Mouse (Mus musculus): ENCODE results near the gene Dvl1.

Dvl1 gene

DNA sequence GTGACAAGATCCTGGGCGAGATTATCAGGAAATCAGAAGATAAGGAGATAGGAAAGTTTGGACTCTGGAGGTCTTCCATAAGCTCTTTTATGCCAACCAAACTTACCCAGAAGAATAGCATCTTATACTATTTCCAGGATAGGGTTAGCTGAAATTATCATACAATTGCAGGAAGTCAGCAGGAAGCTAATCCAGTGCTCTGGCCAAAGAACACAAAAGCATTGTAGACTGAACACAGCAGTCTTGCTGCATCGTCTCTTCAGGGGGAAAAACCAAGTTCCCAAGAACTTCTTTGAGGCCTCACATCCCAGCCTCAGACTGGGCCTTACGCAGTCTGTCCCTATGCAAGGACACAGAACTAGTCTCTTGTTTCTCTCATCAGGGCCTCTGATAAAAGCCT is 36.4 kb downstream of the Dvl1 start:
- DNase-seq, result no peak

DNA sequence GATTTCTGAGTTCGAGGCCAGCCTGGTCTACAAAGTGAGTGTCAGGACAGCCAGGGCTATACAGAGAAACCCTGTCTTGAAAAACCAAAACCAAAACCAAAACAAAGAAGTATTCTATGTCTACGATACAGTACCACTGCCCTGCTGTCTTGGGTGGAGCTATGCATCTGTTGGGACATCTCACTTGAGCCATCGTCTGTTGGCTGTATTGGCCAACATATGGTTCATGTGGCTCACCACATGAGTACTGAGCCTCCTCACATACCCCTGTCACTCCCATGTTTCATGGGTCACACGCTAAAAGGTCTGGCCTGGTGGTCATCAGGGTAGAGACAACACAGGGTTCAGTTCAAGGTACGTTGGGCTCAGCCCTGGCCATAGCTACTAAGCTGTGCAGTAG is 39.1 kb downstream of the Dvl1 start:
- no peak for DNase-seq

DNA sequence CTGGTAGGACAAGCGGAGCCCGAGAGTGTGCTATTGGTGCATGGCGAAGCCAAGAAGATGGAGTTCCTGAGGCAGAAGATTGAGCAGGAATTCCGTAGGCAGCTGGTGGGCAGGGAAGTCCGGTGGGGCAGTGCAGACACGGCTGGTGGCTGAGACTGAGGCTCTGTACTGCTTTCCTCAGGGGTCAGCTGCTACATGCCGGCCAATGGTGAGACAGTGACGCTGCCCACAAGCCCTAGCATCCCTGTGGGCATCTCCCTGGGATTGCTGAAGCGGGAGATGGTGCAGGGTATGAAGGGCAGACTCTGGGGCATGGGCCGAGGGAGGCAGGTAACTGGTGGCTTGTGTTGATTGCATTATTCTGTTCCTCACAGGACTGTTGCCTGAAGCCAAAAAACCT is 40.5 kb downstream of the Dvl1 start:
- no peak for DNase-seq

DNA sequence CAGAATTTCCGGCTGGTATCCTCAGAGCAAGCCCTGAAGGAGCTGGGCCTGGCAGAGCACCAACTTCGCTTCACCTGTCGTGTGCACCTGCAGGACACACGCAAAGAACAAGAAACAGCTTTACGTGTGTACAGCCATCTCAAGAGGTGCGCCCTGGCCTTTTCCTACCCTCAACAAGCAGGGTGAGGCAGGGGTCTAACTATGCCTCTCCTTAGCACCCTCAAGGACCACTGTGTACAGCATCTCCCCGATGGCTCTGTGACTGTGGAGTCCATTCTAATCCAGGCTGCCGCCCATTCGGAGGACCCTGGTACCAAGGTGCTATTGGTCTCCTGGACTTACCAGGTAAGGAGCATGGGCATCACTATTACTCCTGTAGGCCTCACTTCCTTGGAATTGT is 41.0 kb downstream of the Dvl1 start:
- DNase-seq, result no peak

DNA sequence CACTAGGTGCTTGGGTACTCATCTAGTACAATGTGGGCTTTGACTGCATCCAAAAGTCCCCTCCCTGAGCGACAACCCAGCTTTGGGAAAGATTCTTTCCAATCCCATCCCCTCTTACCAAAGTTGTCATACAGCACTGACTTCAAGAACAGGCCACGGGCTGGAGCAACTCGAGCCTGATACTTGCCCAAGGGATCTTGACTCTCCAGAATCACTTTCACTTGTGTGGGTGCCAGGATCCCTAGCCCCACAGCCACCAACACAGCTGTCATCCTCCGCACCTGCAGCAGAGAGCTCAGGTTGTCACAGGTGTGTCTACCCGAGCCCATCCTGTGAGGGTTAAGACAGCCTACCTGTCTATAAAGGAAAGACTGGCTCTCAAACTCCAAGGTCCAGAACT is 42.1 kb downstream of the Dvl1 start:
- DNase-seq, result no peak

DNA sequence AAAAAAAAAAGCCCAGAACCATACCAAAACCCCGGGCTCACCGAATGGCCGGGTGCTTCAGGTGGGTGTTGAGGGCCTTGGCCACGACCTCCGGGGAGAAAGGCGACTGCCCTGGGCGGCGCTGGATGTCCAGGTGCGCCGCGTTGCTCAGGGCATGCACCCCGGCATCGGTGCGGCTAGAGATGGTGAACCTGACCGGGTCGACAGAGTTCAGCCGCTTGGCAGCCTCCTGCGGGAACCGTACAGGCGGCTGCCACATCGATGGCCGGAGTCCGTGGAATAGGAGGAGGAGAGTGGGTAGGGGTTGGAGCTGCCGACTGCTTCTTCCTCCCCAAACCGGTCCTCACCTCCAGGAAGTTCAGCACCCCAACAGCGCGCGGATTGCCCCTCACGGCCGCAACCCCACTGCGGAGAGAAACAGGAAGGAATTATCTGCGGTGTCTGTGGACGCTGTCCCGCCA is 43.8 kb downstream of the Dvl1 start:
- DNase-seq, result no peak

DNA sequence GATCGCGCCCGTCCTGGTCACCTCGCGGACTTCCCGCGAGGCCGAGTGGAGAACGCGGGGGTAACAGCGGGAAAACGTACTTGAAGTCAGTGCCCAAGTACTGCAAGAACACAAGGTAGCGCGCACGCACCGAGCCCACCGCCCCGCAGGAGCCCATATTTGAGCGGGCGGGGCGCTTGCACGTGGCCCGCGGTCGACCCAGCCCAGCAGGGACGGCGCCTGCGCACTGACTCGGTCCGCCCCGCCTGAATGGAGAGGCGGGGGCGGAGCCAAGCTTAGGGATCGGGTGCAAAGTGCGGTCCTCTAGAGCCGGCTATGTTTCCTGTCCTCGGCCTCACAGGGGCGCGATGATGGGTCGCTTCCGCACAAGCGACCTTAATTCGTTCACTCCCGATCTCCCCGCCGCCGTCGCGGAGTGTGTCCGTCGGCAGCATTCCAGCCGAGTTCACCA is 44.4 kb downstream of the Dvl1 start, which contains the start of the genes Pusl1 and Acap3:
Gene Pusl1 (minus strand): TSS at position 231 of the 451 bp plus-strand sequence.
Gene Acap3 (plus strand): TSS at position 272 of the 451 bp plus-strand sequence.
- peak; percentile 93 to 95 for DNase-seq

DNA sequence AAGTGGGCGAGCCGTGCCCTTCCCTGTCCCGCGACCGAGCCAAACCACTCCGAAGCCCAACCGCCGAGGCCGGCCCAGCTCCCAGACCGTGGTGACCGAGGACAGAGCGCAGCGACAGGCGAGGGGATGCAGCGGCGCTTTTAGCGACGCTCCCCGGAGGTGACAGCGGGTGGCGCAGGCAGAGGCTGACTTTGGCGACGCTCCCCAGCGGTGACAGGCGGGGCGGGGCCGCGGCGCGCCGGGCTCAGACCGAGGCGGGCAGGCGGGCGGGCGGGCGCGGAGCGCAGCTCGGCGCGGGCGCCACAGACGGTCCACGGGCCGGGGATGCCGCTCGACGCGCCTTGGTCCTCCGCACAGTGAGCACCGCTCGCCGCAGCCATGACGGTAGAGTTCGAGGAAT is 44.8 kb downstream of the Dvl1 start:
- peak; percentile 80 to 85 for DNase-seq

DNA sequence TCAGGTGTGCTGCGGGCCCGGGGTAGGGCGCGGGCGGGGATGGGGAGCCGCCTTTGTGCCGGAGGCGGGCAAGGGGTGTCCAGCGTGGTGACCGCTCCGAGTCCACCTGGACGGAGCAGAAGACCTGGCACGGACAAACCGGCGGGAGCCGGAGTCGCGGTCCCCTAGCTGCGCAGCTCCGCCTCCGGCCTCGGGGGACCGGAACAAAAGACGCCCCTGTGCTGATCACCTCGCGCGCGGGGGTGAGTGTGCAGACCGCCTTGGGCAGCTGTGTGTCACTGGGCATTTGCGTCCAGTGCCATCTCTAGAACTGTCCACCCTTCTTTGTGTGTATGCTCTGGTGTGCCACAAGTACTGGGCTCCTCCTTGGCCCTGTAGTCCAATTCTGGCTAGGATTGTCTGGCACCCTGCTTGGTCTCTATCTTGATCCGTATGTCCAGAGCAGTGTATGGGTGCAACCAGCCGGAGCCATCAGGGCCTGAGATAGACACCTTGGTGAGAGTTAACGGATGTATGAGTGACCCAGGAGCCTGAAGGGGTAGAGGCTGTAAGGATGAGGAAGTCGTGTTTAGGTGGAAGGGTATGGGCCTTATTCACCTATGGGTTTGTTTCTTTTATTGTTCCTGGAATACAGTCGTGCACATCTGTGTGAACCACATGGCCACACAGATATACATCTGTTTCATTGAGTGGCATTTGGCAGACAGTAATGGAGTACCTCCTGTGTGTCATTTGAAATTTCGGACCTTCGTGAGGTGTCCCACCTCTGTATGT is 45.4 kb downstream of the Dvl1 start:
- DNase-seq, result peak; percentile 34 to 38

DNA sequence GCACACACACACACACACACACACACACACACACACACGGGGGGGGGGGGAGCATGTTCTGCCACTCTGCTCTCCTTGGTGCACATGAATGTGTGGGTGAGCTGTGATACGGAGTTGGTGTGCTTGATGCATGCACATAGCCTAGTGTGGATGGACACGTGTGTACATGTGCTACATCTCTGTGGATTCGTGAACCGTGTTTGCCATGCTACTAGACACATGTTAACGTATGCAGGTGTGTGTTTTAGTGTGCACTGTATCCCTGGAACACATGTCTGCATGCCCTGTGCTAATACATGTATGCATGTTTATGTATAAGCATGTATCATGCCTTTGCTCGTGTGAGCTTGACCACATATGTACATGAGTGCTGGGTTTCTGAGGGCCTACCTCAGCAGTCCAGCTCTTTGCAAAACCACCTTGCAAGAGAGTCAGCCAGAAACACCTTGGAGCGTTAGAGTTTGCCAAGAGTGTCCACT is 46.0 kb downstream of the Dvl1 start:
- DNase-seq, result peak in 1 of 2 experiments; percentile 3

DNA sequence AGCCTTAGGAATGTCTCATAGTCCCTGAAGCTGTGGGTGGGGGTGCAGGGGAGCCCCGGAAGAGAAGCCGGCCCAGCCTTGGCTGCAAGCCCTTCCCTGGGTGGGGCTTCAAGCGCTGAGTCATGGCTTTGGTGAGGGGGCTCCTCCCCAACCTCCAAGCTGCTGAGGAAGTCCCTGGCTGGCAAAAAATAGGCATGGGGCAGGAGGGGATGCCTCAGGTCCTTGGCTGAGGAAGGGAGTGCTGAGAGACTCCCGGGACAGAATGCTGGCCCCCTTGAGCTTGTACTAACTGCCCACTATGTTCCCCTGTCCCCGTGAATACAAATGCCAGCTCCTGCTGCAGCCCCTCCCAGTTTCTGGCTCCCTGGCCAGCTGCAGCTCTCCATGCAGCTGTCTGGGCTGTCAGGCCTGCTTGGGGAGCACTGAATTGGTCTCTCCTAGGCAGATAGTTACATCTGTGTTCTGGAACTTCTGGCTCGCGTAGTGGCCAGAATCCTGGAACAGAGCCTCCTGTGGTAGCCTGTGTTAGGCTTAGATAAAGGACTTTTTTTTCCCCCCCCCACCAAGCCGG is 47.2 kb downstream of the Dvl1 start:
- peak; percentile 85 to 89 for DNase-seq

DNA sequence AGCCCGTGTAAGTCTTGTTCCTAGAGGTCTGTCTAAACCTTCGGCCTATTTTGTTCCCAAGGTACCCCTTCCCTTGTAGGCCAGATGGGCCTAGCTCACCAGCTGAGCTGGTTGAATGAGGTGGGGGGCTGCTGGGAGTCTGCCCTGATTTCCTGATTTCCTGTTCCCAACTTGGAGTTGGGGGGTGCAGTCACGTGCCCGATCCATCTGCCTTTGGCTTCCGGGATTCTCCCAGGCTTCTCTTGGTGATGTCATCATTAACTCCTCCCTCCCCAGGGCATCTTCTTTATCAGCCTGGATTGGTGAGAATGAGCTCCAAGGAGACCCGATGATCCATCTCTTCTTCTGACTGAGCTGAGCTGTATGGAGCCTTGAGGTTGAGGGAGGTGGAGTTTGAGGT is 48.0 kb downstream of the Dvl1 start:
- peak; percentile 53 to 66 for DNase-seq

DNA sequence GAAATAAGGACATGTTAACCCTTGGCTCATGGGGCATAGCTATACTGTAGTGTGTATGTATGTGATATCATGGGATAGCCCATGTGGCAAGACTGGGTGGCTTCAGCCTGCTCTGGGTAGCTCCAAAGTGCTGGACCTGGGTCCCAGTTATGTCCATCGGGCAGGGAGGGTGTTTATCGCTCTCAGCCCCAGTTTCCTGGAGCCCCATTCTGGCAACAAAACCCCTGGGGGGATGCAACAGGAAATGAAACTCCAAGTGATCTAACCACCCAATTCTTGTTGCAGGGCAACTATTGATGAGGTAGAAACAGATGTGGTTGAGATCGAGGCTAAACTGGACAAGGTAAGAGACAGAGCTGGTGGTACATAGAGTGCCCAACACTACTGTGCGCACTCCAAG is 48.6 kb downstream of the Dvl1 start:
- peak in 1 of 2 experiments; percentile 4 for DNase-seq

DNA sequence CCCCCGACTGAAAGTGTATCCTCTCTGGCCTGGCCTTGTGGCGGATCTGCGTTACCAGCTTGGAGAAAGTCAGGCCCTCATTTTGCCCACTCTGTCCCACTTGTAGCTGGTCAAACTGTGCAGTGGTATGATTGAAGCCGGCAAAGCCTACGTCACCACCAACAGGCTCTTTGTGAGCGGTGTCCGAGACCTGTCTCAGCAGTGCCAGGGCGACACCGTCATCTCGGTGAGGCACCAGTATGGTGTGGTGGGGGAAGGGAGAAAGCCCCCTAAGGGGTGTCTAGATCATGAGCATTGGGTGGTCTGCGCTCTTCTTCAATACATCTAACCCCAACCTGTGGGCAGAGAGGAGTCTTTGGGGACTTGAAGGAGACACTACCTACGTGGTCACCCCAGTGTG is 49.3 kb downstream of the Dvl1 start:
- DNase-seq, result peak in 1 of 2 experiments; percentile 4

DNA sequence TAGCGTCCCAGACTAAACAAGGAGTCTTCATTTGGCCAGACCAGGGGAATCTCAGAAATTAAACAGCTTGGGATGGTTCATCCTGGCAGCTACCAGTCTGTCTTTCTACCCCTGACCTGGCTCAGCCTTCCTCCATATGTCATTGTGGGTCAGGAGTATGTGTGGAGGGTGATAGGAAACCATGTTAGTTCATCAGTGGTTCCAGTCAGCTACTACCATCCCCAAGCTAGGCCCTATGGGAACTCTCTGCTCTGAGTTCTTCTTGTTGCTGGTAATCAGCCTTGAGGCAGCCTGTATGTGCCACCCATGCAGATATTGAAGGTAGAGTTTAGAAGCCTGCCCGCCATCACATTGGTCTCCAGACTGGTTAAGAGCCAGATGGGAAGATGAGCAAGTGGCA is 51.1 kb downstream of the Dvl1 start:
- DNase-seq, result no peak

DNA sequence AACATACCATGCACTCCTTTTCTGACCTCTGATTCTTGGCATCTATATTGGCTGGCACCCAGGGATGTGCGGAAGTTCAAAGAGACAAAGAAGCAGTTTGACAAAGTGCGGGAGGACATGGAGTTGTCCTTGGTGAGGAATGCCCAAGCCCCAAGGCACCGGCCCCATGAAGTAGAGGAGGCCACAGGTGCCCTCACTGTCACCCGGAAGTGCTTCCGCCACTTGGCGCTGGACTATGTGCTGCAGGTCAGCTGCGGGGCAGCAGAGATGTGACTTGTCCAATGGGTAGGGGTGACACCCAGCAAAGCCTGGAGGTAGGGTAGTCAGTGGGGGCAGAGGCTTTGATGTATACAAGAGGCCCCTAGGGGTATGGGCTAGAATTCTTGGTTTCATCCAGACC is 52.2 kb downstream of the Dvl1 start:
- DNase-seq, result peak in 1 of 2 experiments; percentile 1

DNA sequence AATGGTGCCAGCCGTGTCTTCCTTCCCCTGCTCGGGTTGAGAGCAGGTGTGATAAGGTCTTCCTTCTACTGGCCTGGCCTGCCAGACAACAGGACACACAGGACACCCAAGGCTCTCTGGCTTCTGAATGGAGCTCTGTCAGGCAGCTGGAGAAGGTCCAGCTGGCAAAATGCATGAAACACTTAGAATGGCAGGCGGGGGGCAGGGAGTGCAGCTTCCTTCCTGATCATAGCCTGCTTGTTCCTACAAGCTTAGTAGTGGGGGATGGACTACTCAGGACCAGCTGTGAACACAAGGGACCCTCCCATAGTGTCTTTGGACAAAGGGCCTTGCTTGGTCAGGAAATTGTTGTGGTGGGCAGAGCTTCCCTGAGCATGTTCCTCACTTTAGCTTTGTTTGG is 54.0 kb downstream of the Dvl1 start:
- peak; percentile 22 to 44 for DNase-seq

DNA sequence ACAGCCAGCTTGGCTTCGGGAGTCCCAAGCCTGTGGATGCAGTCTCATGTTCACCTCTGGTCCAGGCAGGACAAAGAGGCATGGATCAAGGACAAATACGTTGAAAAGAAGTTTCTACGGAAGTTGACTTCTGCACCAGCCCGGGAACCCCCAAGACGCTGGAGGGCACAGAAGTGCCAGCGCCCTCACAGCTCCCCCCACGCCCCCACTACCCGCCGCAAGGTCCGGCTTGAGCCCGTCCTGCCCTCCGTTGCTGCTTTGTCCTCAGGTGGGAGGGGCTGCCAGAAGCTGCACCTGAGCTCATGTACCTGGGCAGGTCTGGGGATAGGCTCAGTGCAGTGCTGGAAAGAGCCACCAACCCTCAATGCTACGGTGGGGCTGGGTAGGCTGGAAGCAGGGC is 56.0 kb downstream of the Dvl1 start:
- DNase-seq, result peak in 1 of 2 experiments; percentile 2

DNA sequence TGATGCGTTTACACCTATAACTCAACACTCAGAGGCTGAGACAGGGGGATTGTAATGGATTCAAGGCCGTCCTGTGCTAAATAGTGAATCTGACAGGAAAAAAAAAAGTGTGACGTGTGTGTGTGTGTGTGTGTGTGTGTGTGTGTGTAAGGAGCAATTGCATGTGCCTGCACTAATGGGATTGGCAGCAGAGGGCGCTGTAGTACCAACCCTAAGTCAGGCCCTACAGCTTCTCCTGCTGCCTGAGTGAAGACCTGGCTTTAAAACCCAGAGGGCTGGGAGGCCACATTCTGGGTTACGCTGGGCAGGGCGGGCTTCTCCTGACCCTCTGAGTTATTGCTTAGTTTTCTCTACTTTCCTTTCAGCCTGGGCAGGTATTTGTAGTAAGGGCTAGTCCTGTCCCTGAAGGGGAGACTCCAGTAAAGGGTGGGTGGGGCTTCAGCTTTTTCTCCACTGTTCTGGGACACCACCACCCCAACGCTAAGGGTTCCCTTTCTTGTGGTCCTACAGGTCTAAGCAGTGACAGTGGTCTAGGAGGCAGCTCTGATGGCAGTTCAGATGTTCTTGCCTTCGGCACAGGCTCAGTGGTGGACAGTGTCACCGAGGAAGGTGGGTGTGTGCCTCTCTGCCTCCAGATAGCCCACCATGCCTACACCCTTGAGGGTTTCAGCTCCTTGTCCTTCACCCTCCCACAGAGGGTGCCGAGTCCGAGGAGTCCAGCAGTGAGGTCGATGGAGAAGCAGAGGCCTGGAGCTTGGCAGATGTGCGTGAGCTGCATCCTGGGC is 57.3 kb downstream of the Dvl1 start:
- peak in 1 of 2 experiments; percentile 2 for DNase-seq

DNA sequence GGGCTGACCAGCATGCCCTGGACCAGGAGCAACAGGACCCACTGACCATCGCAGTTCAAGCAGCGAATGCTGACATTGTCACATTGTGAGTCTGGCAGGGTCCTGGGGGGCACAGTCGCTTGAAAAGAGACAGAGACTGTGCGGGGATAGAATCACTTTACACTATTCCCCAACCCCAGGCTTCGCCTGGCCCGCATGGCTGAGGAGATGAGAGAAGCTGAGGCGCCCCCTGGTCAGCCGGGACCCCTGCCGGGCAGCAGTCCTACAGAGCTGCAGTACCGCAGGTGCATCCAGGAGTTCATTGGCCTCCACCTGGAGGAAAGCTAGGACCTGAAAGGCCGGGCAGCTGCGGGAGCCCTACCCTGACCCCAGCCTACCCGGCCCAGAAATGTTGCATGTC is 58.4 kb downstream of the Dvl1 start:
- DNase-seq, result no peak

DNA sequence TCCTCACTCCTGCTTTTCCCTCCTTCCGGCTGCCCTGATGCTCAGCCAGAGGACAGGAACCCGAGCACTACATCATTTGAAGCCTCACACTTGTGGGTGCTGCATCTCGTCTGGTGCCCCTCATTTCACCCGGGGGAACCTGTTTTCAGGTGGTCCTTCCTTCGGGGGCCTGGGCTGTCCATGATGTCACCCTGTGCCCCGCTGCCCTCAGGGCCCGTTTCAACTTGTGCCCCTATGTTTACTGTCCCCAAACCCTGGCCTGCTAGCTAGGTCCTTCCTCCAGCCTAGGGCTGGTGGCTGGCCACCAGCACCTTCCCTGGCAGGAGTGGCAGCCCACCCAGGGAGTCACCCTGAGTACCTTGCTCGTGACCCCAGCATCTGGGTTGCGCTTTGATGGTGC is 58.9 kb downstream of the Dvl1 start:
- peak in 1 of 2 experiments; percentile 2 for DNase-seq

DNA sequence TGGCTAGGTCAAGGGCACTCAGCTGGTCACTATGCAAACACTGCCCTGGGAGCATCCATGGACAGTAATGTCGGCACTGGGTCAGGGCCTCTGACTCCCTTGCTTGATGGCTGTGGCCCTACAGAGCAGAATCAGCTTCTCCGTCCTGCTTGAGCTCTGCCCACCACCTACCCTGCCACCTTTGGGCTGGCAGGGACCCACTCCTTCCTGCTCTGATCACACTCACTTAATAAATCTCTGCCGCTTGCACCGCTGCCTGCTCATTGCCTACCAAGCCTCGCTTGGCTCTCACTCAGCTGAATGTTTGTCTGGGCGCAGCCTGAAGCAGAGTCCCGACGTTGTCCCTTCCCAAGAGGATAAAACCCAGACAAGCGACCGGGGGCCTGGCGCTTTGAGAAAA is 59.8 kb downstream of the Dvl1 start:
- no peak for DNase-seq

DNA sequence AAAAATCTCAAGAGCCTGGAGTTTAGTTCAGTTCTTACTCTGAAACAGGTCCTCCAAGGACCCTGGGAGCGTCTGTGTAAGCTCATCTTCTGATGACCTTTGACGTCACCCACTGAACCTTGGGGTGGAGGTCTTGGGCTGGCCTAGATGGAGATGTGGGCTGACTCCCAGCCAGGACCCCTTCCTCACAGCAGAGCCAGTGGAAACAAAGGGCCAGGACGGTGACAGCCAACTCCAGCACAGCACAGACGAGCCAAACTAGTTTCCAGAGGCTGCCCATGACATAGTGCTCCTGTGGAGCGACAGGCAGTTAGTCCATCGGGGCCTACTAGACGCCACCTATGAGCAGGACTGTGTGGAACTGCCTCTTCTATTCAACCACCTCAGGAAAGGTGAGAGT is 61.1 kb downstream of the Dvl1 start:
- peak in 1 of 2 experiments; percentile 2 for DNase-seq

Measured in lung, adult 18-20 months (tissue).